Mouse (Mus musculus) forebrain, postnatal 0 days (tissue): Measurements from ENCODE around the gene Ifna15. TPM values are rescaled to one million over a fixed set of nuclear protein-coding genes. Genes with fewer than 3 reads are reported as not detected.

Source experiments
- ATAC-seq: fragments of 200-750 bp; cut with Nextera tagmentation; 2 replicates; pipeline ENCODE4 v1.8.0; 2017; ENCODE audit warnings: mild to moderate bottlenecking, moderate library complexity
- DNase-seq: peaks from one replicate; pipeline ENCODE4 v3.0.0-alpha.2; 2015
- H3K27ac ChIP-seq: fragments of 300-500 bp; sonication (generic); 2 replicates; pipeline ENCODE4 v1.5.1; 2014; ENCODE audit warnings: low read depth, mild to moderate bottlenecking, antibody characterized with exemption, low read length, moderate library complexity, mixed read lengths
- H3K27me3 ChIP-seq: fragments of 300-500 bp; sonication (generic); 2 replicates; pipeline ENCODE4 v1.6.1; 2014; ENCODE audit warnings: mild to moderate bottlenecking, low read length, mixed read lengths; ENCODE audit not compliant: insufficient read depth
- H3K36me3 ChIP-seq: fragments of 300-500 bp; sonication (generic); 2 replicates; pipeline ENCODE4 v1.6.1; 2014; ENCODE audit warnings: mild to moderate bottlenecking, moderate library complexity; ENCODE audit not compliant: insufficient read depth
- H3K4me1 ChIP-seq: fragments of 300-500 bp; sonication (generic); 2 replicates; pipeline ENCODE4 v1.6.1; 2014; ENCODE audit warnings: antibody characterized with exemption; ENCODE audit not compliant: insufficient read depth
- H3K4me2 ChIP-seq: fragments of 300-500 bp; sonication (generic); 2 replicates; pipeline ENCODE4 v1.6.1; 2014; ENCODE audit warnings: low read depth, mild to moderate bottlenecking, moderate library complexity
- H3K4me3 ChIP-seq: fragments of 300-500 bp; sonication (generic); 2 replicates; pipeline ENCODE4 v1.5.1; 2014; ENCODE audit warnings: low read depth, low read length, mixed read lengths
- H3K9ac ChIP-seq: fragments of 300-500 bp; sonication (generic); 2 replicates; pipeline ENCODE4 v1.6.1; 2014; ENCODE audit warnings: mild to moderate bottlenecking
- H3K9me3 ChIP-seq: fragments of 300-500 bp; sonication (generic); 2 replicates; pipeline ENCODE4 v1.6.1; 2016; ENCODE audit warnings: low read length
- CTCF ChIP-seq: sonication (generic); IDR thresholded peaks from 2 replicates; pipeline ENCODE4 v1.5.1; 2016; ENCODE audit warnings: antibody characterized with exemption, control low read depth, low read depth
- WGBS: fragments of 180-500 bp; shearing (Covaris S2); extraction: QIAGEN DNeasy Blood & Tissue Kit; methylation state at CpG from one replicate; pipeline ENCODE4 v1.1.7; 2014; 5-methylcytosine and 5-hydroxymethylcytosine counted together
- polyA plus RNA-seq: library from polyadenylated mRNA; unstranded; fragments of >200 nt; fragmentation: Nextera tagmentation; extraction: Ambion mirVana; gene quantifications from 2 replicates; pipeline ENCODE4 v1.2.1, GENCODE M21; 2015
- total RNA-seq: library from RNA; depleted of rRNA; stranded (reverse); fragments of >200 nt; gene quantifications from 2 replicates; pipeline ENCODE4 v1.2.3, GENCODE M21; 2014

The Ifna15 gene
- total and polyA plus RNA-seq, 2 experiments from 2014 or later = not detected

DNA sequence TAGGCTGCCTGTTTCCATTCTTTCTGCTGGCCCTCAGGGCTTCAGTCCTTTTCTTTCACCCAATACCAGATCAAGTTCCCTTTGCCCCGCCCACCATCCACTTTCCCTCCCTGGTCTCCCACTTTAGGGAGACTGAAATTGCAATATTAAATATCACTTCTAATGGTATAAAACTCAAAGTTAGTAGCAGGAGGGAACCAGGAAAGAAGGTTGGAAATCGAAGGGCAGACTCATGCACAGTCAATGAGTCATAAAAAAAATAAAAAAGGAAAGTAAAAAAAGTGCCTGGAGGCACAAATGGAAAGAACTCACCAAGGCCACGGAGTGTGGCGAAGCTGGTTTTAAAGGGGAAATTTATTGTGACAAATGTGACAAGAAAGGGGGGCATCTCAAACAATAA, 27.8 kb downstream of the Ifna15 start:
- no peaks in the 10 kb centered on the region for H3K4me1 ChIP-seq
- DNase-seq (no peak), ATAC-seq (no peak)
- H3K4me2 ChIP-seq = no peak overlapping the region
- no peak overlapping the region for H3K9ac ChIP-seq
- TF ChIP-seq CTCF = no peak
- H3K36me3 ChIP-seq = no peaks in the 10 kb centered on the region
- H3K4me3 ChIP-seq = no peak overlapping the region
- 73% methylated on average over 4 of the region's 4 CpGs for WGBS
- H3K27ac ChIP-seq = no peak overlapping the region
- H3K9me3 ChIP-seq = no peaks in the 10 kb centered on the region
- no peaks in the 10 kb centered on the region for H3K27me3 ChIP-seq

DNA sequence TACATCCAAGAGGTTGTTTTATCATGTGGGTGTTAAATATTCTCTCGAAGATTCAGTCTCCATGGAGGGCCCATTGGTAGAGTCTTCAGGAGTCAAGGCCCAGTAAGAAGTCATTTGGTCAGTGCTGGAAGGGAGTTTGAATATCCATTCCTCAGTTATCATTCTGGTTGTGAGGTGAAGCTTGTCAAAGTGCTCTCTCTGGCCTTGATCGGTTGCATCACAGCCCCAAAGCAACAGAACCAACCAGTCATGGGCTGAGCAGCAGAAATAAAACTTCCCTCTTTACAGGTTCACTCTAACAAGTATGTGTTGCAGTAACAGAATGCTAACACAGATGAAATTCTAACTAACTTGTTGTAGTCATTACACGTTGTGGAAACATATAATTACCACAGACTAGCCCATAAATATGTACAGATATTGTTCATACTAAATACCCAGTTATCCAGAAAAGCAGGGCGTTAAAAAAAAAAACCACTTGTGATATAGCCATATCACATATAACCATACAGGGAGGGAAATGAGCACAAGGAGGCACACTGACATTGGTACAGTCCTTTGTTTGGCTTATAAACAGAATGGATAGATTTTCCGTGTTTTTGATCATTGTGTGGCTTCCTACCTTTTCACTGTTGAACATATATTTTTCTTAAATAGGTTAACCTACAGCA, 31.5 kb downstream of the Ifna15 start:
- H3K4me1 ChIP-seq = no peaks in the 10 kb centered on the region
- DNase-seq (no peak), ATAC-seq (no peak)
- H3K27ac ChIP-seq = no peak overlapping the region
- WGBS = 90% methylated on average over 5 of the region's 5 CpGs
- H3K9ac ChIP-seq = no peak overlapping the region
- TF ChIP-seq CTCF = no peak
- no peaks in the 10 kb centered on the region for H3K36me3 ChIP-seq
- H3K4me2 ChIP-seq = no peak overlapping the region
- no peaks in the 10 kb centered on the region for H3K9me3 ChIP-seq
- H3K27me3 ChIP-seq = no peaks in the 10 kb centered on the region
- no peak overlapping the region for H3K4me3 ChIP-seq

DNA sequence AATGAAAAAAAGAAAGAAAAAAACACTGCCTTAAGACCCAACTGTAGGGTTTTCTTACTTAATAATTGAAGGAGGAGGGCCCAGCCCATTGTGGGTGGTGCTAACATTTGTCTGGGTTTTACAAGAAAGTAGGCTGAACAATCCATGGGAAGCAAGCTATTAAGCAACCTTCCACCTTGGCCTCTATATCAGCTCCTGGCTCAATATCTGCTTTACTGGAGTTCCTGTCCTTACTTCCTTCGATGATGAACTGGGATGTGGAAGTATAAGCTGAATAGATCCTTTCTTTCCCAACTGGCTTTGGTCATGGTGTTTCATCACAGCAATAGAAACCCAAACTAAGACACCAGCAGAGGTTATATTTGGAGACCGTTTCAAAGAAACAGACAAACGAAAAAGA, 32.7 kb downstream of the Ifna15 start:
- no peaks in the 10 kb centered on the region for H3K36me3 ChIP-seq
- ATAC-seq (no peak), DNase-seq (no peak)
- 83% methylated on average over 3 of the region's 3 CpGs for WGBS
- no peaks in the 10 kb centered on the region for H3K9me3 ChIP-seq
- no peak overlapping the region for H3K27ac ChIP-seq
- no peak overlapping the region for H3K4me2 ChIP-seq
- no peaks in the 10 kb centered on the region for H3K27me3 ChIP-seq
- no peak for TF ChIP-seq CTCF
- no peak overlapping the region for H3K4me3 ChIP-seq
- no peaks in the 10 kb centered on the region for H3K4me1 ChIP-seq
- no peak overlapping the region for H3K9ac ChIP-seq

DNA sequence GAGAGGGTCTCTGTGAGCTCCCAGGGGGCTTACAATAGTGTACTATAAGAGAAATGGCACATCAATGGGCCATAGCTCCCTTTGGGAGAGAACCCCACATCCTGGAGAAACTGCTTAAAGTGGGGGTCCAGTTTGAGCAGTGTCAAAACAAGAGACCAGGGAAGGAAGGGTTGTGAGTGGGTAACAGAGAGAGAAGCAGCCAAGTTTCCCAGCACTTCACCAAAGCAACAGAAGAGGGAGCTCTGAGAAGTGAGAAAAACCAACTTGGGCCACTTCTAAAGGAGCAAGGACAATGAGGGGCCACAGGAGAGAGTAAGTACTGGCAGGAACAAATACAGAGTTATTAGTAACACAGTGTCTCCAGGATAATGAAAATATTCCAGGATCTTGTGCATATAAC, 34.8 kb downstream of the Ifna15 start:
- H3K4me1 ChIP-seq = no peaks in the 10 kb centered on the region

DNA sequence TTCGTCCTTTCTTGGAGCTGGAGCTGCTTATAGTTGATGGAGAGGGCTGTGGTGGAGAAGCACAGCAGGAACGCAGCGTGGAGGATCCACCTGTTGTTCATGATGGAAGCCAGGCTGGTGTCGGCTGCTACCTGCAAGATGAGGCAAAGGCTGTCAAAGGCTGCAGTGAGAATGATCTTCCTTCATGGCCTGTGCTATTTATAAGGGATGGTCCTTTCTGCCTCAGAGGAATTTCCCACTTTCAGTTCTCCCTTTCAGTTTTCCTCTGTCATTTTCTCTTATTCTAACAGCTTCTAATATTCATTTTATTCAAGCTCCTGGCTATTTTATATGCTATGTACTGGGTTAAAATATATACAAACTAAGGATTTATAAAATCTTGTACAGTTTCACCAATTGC, 35.4 kb downstream of the Ifna15 start, which contains the start of gene Ifnb1:
Ifnb1 (minus strand) TSS at position 101 of the 400 bp plus-strand sequence.
- DNase-seq (no peak), ATAC-seq (no peak)
- WGBS = 95% methylated on average over 4 of the region's 4 CpGs
- no peak for TF ChIP-seq CTCF
- Histone ChIP-seq H3K9me3 (no peaks in the 10 kb centered on the region), H3K4me1 (no peaks in the 10 kb centered on the region), H3K4me3 (no peak within 1 kb of the TSS), H3K9ac (no peak within 1 kb of the TSS), H3K36me3 (no peaks in the 10 kb centered on the region), H3K27me3 (no peaks in the 10 kb centered on the region), H3K27ac (no peak within 1 kb of the TSS), H3K4me2 (no peak within 1 kb of the TSS)

More for the DNA sequence above, 34.8 kb downstream of the Ifna15 start:
- Histone ChIP-seq H3K9me3 (no peaks in the 10 kb centered on the region), H3K27me3 (no peaks in the 10 kb centered on the region), H3K36me3 (no peaks in the 10 kb centered on the region), H3K4me3 (no peak overlapping the region), H3K9ac (no peak overlapping the region), H3K27ac (no peak overlapping the region), H3K4me2 (no peak overlapping the region)
- TF ChIP-seq CTCF = peak; percentile 25; the same call in 1 of the 2 replicates
- DNase-seq = no peak
- ATAC-seq = no peak

DNA sequence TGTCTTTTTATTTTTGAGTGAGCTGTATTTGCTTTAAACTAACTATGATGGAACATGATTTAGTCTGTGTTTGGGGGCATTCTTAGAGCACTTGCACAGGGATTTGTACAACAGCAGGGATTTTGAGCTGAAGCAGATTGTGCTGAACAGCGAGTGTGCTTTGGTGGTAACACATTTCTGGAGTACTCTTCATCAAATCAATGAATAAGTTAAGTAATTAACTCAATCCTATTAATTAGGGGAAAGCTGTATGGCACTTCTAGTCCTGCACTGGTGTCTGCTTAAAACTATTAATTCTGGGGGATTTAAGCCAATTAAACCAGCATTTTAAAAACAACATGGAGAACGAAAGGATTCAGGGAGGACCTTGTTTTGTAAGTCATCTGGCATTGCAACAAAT, 40.1 kb downstream of the Ifna15 start:
- Histone ChIP-seq H3K9me3 (no peaks in the 10 kb centered on the region), H3K4me3 (no peak overlapping the region), H3K36me3 (no peaks in the 10 kb centered on the region), H3K4me2 (no peak overlapping the region), H3K27ac (no peak overlapping the region), H3K4me1 (no peaks in the 10 kb centered on the region), H3K9ac (no peak overlapping the region), H3K27me3 (no peaks in the 10 kb centered on the region)
- DNase-seq (no peak), ATAC-seq (peak; percentile 43)
- no peak for TF ChIP-seq CTCF
- 16% methylated on average over 2 of the region's 2 CpGs for WGBS

DNA sequence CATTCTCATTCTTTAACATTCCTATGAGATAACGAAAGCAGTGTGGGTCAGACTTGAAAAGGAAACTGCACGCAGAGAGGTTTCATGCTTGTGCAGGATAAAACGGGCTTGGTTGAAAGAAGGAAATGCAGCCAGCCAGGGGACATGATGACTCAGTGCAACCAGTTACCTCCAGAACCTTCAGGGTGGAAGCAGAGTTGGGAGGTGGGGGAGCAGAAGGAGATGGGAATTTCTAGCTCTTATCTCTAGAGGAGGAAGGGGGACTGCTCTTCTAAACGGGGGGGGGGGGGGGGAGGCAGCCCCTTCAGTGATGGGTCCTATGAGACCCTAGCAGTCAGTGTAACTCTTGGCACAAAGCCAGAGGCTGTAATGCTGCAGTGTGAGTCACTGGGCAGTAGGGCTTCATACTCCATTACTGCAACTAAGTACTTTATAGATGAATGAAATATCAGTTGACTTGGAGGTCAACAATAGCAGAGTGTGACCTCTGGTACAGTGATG, 42.3 kb downstream of the Ifna15 start:
- no peak for DNase-seq
- no peak; the same call in 1 of the 2 replicates for ATAC-seq
- H3K4me2 ChIP-seq = no peak overlapping the region; the same call in 1 of the 2 replicates
- no peaks in the 10 kb centered on the region for H3K27me3 ChIP-seq
- WGBS = 20% methylated on average over 4 of the region's 4 CpGs
- TF ChIP-seq CTCF = no peak
- H3K4me1 ChIP-seq = no peaks in the 10 kb centered on the region
- H3K4me3 ChIP-seq = no peak overlapping the region
- no peaks in the 10 kb centered on the region for H3K9me3 ChIP-seq
- no peak overlapping the region for H3K27ac ChIP-seq
- no peak overlapping the region for H3K9ac ChIP-seq
- no peaks in the 10 kb centered on the region for H3K36me3 ChIP-seq
